Mouse (Mus musculus) myocyte (in vitro differentiated cells): ENCODE measurements around the gene Garem2.

Experiments used
- CEBPB ChIP-seq: IDR thresholded peaks from 2 replicates; pipeline ENCODE4 v1.6.1; 2011; ENCODE audit warnings: mild to moderate bottlenecking, moderate library complexity; ENCODE audit not compliant: poor library complexity, insufficient read depth, severe bottlenecking
- E2F4 ChIP-seq: IDR thresholded peaks from one replicate; pipeline ENCODE4 v1.6.1; 2011; ENCODE audit warnings: mild to moderate bottlenecking, control low read depth, moderate library complexity; ENCODE audit not compliant: insufficient read depth
- MAX ChIP-seq: IDR thresholded peaks from one replicate; pipeline ENCODE4 v1.6.1; 2011; ENCODE audit warnings: low read depth, mild to moderate bottlenecking, control low read depth
- MYOD1 ChIP-seq, 3 experiments: IDR thresholded peaks; one replicate each; pipeline ENCODE4 v1.6.1; 2011; ENCODE audit warnings: control low read depth in 2 of 3, low read depth in 2 of 3, mild to moderate bottlenecking in 2 of 3, moderate library complexity in 1 of 3; ENCODE audit not compliant: insufficient read length in 2 of 3, control insufficient read depth in 1 of 3
- POLR2A ChIP-seq: IDR thresholded peaks from one replicate; pipeline ENCODE4 v1.6.1; 2011; ENCODE audit warnings: low read depth, mild to moderate bottlenecking, control low read depth, moderate library complexity; ENCODE audit not compliant: insufficient read length
- POLR2AphosphoS2 ChIP-seq: IDR thresholded peaks from one replicate; pipeline ENCODE4 v1.6.1; 2011; ENCODE audit warnings: low read depth, control low read depth; ENCODE audit not compliant: insufficient read length
- SRF ChIP-seq: IDR thresholded peaks from one replicate; pipeline ENCODE4 v1.6.1; 2011; ENCODE audit warnings: low read depth; ENCODE audit not compliant: control insufficient read depth, insufficient read length
- TCF12 ChIP-seq: IDR thresholded peaks from one replicate; pipeline ENCODE4 v1.6.1; 2011; ENCODE audit warnings: mild to moderate bottlenecking, control low read depth; ENCODE audit not compliant: poor library complexity, insufficient read depth, severe bottlenecking
- USF1 ChIP-seq: IDR thresholded peaks from one replicate; pipeline ENCODE4 v1.6.1; 2011; ENCODE audit warnings: low read depth, mild to moderate bottlenecking, control low read depth, moderate library complexity

DNA sequence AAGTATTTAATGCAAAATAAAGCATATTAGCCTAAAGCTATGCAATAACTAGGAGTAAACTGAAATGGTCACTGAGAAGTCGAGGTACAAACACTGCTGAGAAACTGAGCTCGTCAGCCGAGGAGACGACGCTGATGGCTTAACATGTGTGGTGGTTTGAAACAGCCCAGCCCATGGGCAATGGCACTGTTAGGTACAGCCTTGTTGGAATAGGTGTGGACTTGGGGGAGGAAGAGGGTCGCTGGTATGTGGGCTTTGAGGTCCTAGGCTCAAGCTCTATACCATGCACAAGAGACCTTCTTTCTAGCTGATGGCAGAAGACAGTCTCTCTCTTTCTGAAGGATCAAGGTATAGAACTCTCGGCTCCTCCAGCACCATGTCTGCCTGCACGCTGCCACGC is 32.3 kb downstream of the Garem2 start:
- TF ChIP-seq POLR2A (no peak), MAX (no peak), USF1 (no peak), TCF12 (no peak), CEBPB (no peak), SRF (no peak), E2F4 (no peak), POLR2AphosphoS2 (no peak), MYOD1 (IDR thresholded peaks at IDR 0.05; ENCODE audit: control insufficient read depth in 1 of 3, insufficient read length in 2 of 3, low read depth in 2 of 3) (no peak)
